Mouse (Mus musculus): ENCODE data around the gene Wdr24.
"Not testable (repeated sequence)": the region's sequence is repeated elsewhere in the genome, so short reads cannot be mapped to it uniquely, and the experiment has no call there.

Gene Wdr24

GRCm38 (mm10) chr17:25807452-25807851 lies 16.0 kb upstream of the Wdr24 start:
- not testable (repeated sequence) for DNase-seq (ENCODE audit: low read depth, low spot score)

GRCm38 (mm10) chr17:25808028-25808427 lies 15.4 kb upstream of the Wdr24 start:
- no peak for DNase-seq (ENCODE audit: low read depth, low spot score)

GRCm38 (mm10) chr17:25808789-25809605 lies 14.4 kb upstream of the Wdr24 start, which contains the start of gene Fbxl16:
Gene Fbxl16 (plus strand): TSS chr17:25809085.
- peak; percentile 96 for DNase-seq (ENCODE audit: low read depth, low spot score)

- no peak for DNase-seq (ENCODE audit: low read depth, low spot score)
Measured at GRCm38 (mm10) chr17:25809606-25810340, 13.7 kb upstream of the Wdr24 start.

GRCm38 (mm10) chr17:25810890-25811289 lies 12.5 kb upstream of the Wdr24 start:
- DNase-seq (ENCODE audit: low read depth, low spot score), result no peak

GRCm38 (mm10) chr17:25813471-25813870 lies 10.0 kb upstream of the Wdr24 start:
- peak; percentile 96 for DNase-seq (ENCODE audit: low read depth, low spot score)

DNA sequence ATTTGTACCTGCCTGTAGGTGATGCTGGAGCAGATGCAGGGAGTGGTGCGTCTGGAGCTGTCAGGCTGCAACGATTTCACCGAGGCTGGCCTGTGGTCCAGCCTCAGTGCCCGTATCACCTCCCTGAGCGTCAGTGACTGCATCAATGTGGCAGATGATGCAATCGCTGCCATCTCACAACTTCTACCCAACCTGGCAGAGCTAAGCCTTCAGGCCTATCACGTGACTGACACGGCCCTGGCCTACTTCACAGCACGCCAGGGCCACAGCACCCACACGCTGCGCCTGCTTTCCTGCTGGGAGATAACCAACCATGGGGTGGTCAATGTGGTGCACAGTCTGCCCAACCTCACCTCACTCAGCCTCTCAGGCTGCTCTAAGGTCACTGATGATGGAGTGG lies 5.8 kb upstream of the Wdr24 start:
- DNase-seq (ENCODE audit: low read depth, low spot score), result no peak

GRCm38 (mm10) chr17:25818851-25819780 lies 4.3 kb upstream of the Wdr24 start:
- DNase-seq (ENCODE audit: low read depth, low spot score), result peak; percentile 86

- peak; percentile 54 for DNase-seq (ENCODE audit: low read depth, low spot score)
Measured at GRCm38 (mm10) chr17:25824362-25825142, 1.1 kb downstream of the Wdr24 start.

DNA sequence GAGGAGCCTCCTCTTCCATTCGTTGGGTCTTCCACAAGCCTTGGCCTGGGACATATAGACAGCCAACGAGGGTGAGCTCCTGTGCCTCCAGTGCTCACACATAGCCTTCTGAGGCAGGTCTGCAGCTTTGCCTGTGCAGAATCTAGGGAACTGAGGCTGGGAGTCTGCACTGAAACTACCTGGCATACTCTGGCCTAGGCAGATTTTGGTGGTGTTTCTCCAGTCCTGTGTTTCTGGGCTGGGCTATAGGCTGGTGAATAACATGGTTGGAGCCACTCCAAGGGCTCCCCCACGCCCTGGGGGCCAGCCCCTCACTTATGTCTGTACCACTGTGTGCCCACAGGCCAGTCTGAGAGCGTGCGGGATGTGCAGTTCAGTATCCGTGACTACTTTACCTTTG lies 1.9 kb downstream of the Wdr24 start:
- DNase-seq (ENCODE audit: low read depth, low spot score), result no peak

- DNase-seq (ENCODE audit: low read depth, low spot score), result no peak
Measured at GRCm38 (mm10) chr17:25825984-25826570, 2.6 kb downstream of the Wdr24 start.

DNA sequence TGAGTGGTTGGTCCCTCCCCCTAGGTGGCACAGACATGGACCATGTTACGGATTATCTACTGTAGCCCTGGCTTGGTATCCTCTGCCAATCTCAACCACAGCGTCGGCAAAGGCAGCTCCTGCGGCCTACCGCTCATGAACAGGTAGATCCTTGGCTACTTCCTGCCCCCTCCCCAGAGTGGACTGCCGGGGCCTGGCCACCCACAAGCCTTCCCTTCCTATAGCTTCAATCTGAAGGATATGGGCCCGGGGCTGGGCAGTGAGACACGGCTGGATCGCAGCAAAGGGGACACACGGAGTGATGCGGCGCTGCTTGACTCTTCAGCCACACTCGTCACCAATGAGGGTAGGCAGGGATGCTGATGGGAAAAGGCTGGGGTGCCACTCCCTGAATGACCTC lies 3.6 kb downstream of the Wdr24 start:
- DNase-seq (ENCODE audit: low read depth, low spot score), result no peak

- peak; percentile 38 for DNase-seq (ENCODE audit: low read depth, low spot score)
Measured at GRCm38 (mm10) chr17:25827546-25828222, 4.3 kb downstream of the Wdr24 start.

- no peak for DNase-seq (ENCODE audit: low read depth, low spot score)
Measured at GRCm38 (mm10) chr17:25828223-25828594, 4.8 kb downstream of the Wdr24 start.

GRCm38 (mm10) chr17:25828712-25829557 lies 5.5 kb downstream of the Wdr24 start, which contains the start of gene Jmjd8:
Gene Jmjd8 (plus strand): TSS chr17:25828867.
- DNase-seq (ENCODE audit: low read depth, low spot score), result peak; percentile 86

GRCm38 (mm10) chr17:25829558-25830017 lies 6.2 kb downstream of the Wdr24 start:
- DNase-seq (ENCODE audit: low read depth, low spot score), result no peak

DNA sequence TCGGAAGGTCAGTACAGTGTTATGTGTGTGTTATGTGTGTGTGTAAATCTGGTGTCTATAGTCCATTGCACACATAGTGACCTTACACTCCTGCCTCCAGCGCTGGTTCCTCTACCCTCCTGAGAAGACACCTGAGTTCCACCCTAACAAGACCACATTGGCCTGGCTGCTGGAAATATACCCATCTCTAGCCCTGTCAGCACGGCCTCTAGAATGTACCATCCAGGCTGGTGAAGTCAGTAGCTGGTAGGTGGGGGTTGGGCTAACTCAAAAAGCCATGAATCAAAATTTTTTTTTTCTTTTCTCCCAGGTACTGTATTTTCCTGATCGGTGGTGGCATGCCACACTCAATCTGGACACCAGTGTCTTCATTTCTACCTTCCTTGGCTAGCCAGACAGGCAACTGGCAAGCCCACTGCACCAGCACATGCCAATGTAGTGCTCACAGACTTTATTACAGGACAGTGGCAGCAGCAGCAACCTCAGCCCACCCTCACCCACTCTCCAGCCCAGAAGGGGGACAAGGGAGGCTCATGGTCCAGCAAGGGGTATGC lies 6.8 kb downstream of the Wdr24 start:
- DNase-seq (ENCODE audit: low read depth, low spot score), result no peak

DNA sequence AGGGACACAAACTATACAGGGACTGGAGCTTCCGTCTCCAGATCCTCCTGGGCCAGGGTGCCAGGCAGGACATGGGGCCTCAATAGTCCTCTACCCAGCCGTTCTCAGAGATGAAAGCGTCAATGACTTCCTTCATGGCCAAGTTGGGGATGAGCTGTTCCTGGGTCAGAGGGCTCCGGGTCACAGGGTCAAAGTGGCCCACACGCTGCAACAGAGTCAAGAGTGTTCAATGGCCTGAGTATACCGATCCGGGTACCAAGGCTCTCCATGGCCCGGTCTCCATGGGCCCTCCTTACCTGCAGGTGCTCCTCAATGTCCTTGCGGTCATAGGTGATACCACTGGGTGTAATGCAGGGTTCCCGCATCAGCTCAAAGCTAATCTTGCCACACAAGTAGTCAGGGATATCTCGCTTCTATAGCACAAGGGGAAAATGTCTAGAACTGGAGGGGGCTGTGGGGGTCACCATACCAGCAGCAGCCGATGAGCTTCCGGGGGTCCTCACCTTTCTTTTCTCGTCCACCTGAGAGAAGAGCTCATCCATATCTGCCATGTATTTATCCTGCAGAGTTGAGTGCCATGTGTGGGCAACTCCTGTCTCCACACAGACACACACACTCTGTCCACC lies 7.5 kb downstream of the Wdr24 start:
- DNase-seq (ENCODE audit: low read depth, low spot score), result no peak
